ENCODE assay signal across 21 mouse cellular contexts in the genomic region with DNA sequence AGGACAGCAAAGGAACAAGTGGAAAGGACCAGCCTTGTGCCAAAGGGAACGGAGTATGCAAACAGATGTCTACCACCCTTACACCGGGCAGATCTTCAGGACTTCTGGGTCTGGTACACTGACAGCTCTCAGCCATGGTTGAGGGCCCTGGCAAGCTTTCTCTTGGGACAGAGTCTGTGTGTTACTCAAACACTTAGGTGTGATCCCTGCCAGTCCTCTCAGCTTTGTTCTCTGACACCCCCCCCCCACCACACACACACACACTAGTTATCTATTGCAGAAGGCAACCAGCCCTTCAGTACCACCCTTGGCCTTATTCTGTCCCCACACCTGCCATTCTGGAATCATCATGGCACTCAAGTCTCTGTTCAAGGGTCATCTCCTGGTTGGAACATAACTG. TPM values are rescaled to one million over a fixed set of nuclear protein-coding genes. Genes with fewer than 3 reads are reported as not detected.
DNase-seq lines count a peak whose midpoint lies in the region; ATAC-seq and TF ChIP-seq lines count a peak whose summit lies in the region.
"Had no signal": no experiment of that assay in that cellular context is flagged by ENCODE, and none has a peak within 500 bp of the region (broad histone marks: within the 10 kb centered on the region; RNA-seq: fewer than 3 reads in every experiment).

No protein-coding gene starts in this region.

- peaks cover 23% of the 10 kb centered on the region for H3K4me1 ChIP-seq in forebrain, embryonic 10.5 days
- H3K4me1 ChIP-seq in forebrain, embryonic 11.5 days (replicated peaks; ENCODE audit: control insufficient read depth, insufficient read depth, low read length) = peaks cover 5% of the 10 kb centered on the region; the same call in 1 of the 2 replicates
- H3K4me1 ChIP-seq in megakaryocyte, embryonic 14.5 days = peaks cover 78% of the 10 kb centered on the region
- peaks cover 0 to 18% of the 10 kb centered on the region in 2 experiments; a peak in 3 of 4 replicates for H3K4me1 ChIP-seq in liver, embryonic 14.5 days (replicated peaks; ENCODE audit: control insufficient read depth in 2 of 2, insufficient read depth in 2 of 2, low read length in 1 of 2)

- H3K4me3 ChIP-seq in forebrain, embryonic 10.5 days = peak overlapping the region; percentile 91; the same call in 1 of the 2 replicates
- no peak overlapping the region for H3K4me3 ChIP-seq in forebrain, embryonic 11.5 days (ENCODE audit: low read depth, low read length)
- H3K4me3 ChIP-seq in megakaryocyte, embryonic 14.5 days (replicated peaks) = peak overlapping the region; percentile 15
- H3K4me3 ChIP-seq in liver, embryonic 14.5 days (ENCODE audit: insufficient read depth in 1 of 2, low read depth in 2 of 2, low read length in 2 of 2) = no peak overlapping the region
- H3K4me3 ChIP-seq: embryonic facial prominence, embryonic 12.5 days; gastrocnemius, adult 2 months; hindbrain, embryonic 12.5 days; limb, embryonic 15.5 days had no signal

- no peak overlapping the region for H3K4me2 ChIP-seq in forebrain, embryonic 11.5 days (ENCODE audit: low read depth, low read length, severe bottlenecking)
- H3K4me2 ChIP-seq in liver, embryonic 14.5 days (ENCODE audit: low read depth) = peak overlapping the region; percentile 94; the same call in 1 of the 2 replicates

- no peak for ATAC-seq in forebrain, embryonic 11.5 days (replicated peaks; ENCODE audit: low FRiP score)
- ATAC-seq in megakaryocyte, adult 5-6 weeks (ENCODE audit: poor library complexity, severe bottlenecking) = no peak
- no peak for ATAC-seq in liver, embryonic 14.5 days (ENCODE audit: insufficient read depth)
- ATAC-seq: inflammation-experienced regulatory T-cells, adult 6 months; midbrain, embryonic 16.5 days had no signal

- no peak for DNase-seq in forebrain, embryonic 10.5 days (ENCODE audit: extremely low spot score, low spot score)
- no peak for DNase-seq in forebrain, embryonic 11.5 days (ENCODE audit: low spot score)
- DNase-seq in kidney, adult 9 months = peak; percentile 68
- no peak for DNase-seq in kidney, adult 18-20 months
- no peak for DNase-seq in liver, embryonic 14.5 days (ENCODE audit: low read depth in 3 of 3, low spot score in 3 of 3)
- no peak for DNase-seq in ovary, postnatal 36 days (ENCODE audit: low spot score)
- DNase-seq: adrenal gland, adult 2 months; cerebellum, adult 9-10 months; gastrocnemius, adult 2 months; retina, postnatal 1 day; thymus, adult 2 months had no signal

- no peaks in the 10 kb centered on the region for H3K27me3 ChIP-seq in forebrain, embryonic 10.5 days (ENCODE audit: poor library complexity, severe bottlenecking)
- H3K27me3 ChIP-seq in forebrain, embryonic 11.5 days (ENCODE audit: control insufficient read depth, insufficient read depth, low read length) = no peaks in the 10 kb centered on the region
- H3K27me3 ChIP-seq in megakaryocyte, embryonic 14.5 days (replicated peaks) = no peaks in the 10 kb centered on the region
- H3K27me3 ChIP-seq in liver, embryonic 14.5 days (ENCODE audit: control insufficient read depth, insufficient read depth, low read length) = no peaks in the 10 kb centered on the region
- H3K27me3 ChIP-seq: embryonic facial prominence, embryonic 12.5 days; hindbrain, embryonic 12.5 days; limb, embryonic 15.5 days; lung, embryonic 15.5 days had no signal

- WGBS in forebrain, embryonic 10.5 days = 96% methylated on average over 2 of the region's 2 CpGs
- WGBS in forebrain, embryonic 11.5 days = 91% methylated on average over 2 of the region's 2 CpGs
- WGBS in liver, embryonic 14.5 days (ENCODE audit: insufficient replicate concordance) = 85% methylated on average over 2 of the region's 2 CpGs

- TF ChIP-seq EP300 in liver, embryonic 14.5 days (IDR thresholded peaks at IDR 0.05; ENCODE audit: low read depth) = no peak

- no peak for TF ChIP-seq CTCF in liver, embryonic 14.5 days (IDR thresholded peaks at IDR 0.05; ENCODE audit: low read depth)

- no peak overlapping the region for H3K9ac ChIP-seq in forebrain, embryonic 11.5 days (ENCODE audit: low read length)
- 0 out of 2 replicates have a peak overlapping the region, but pooled peaks have one; percentile 13 for H3K9ac ChIP-seq in liver, embryonic 14.5 days (replicated peaks)
- H3K9ac ChIP-seq: embryonic facial prominence, embryonic 12.5 days; hindbrain, embryonic 12.5 days; limb, embryonic 15.5 days; lung, embryonic 15.5 days had no signal

- H3K36me3 ChIP-seq in forebrain, embryonic 10.5 days (replicated peaks) = peaks cover 60% of the 10 kb centered on the region
- peaks cover 10% of the 10 kb centered on the region for H3K36me3 ChIP-seq in forebrain, embryonic 11.5 days (ENCODE audit: control insufficient read depth, insufficient read depth, low read length)
- peaks cover 56% of the 10 kb centered on the region for H3K36me3 ChIP-seq in megakaryocyte, embryonic 14.5 days (replicated peaks; ENCODE audit: low read length)
- peaks cover 35% of the 10 kb centered on the region for H3K36me3 ChIP-seq in liver, embryonic 14.5 days (replicated peaks; ENCODE audit: control insufficient read depth, insufficient read depth, low read depth)

- H3K9me3 ChIP-seq in forebrain, embryonic 10.5 days = no peaks in the 10 kb centered on the region
- H3K9me3 ChIP-seq in forebrain, embryonic 11.5 days (ENCODE audit: control insufficient read depth, low read length) = no peaks in the 10 kb centered on the region
- H3K9me3 ChIP-seq in megakaryocyte, embryonic 14.5 days = no peaks in the 10 kb centered on the region
- H3K9me3 ChIP-seq in liver, embryonic 14.5 days (ENCODE audit: control insufficient read depth, low read length) = no peaks in the 10 kb centered on the region
- H3K9me3 ChIP-seq: embryonic facial prominence, embryonic 12.5 days; heart, embryonic 10.5 days; hindbrain, embryonic 12.5 days; limb, embryonic 15.5 days; lung, embryonic 15.5 days had no signal

- no peak overlapping the region for H3K27ac ChIP-seq in forebrain, embryonic 10.5 days
- H3K27ac ChIP-seq in forebrain, embryonic 11.5 days (ENCODE audit: low read depth, low read length) = no peak overlapping the region
- no peak overlapping the region for H3K27ac ChIP-seq in liver, embryonic 14.5 days
- H3K27ac ChIP-seq: embryonic facial prominence, embryonic 12.5 days; gastrocnemius, adult 2 months; heart, embryonic 10.5 days; hindbrain, embryonic 12.5 days; limb, embryonic 15.5 days; lung, embryonic 15.5 days had no signal

RNA-seq across cellular contexts. Expression of a gene that starts 2.2 kb away (rescaled TPM):
- 273 and 279 TPM in 2 replicates for polyA plus RNA-seq in forebrain, embryonic 10.5 days (2016; fragmentation: Nextera tagmentation; extraction: Ambion mirVana)
- polyA plus RNA-seq in forebrain, embryonic 11.5 days (2014; fragmentation: Nextera tagmentation; extraction: Ambion mirVana) = 154 and 165 TPM in 2 replicates
- 44.8 and 144 TPM in 2 replicates for polyA plus RNA-seq in megakaryocyte, embryonic 14.5 days (2012; ENCODE audit: insufficient read depth, low replicate concordance)
- 45.3 and 50.5 TPM in 2 replicates for total RNA-seq in megakaryocyte, adult 5-6 weeks (2015)
- 38.1 and 52.6 TPM in 2 replicates for total RNA-seq in megakaryocyte, adult 5-6 weeks (2017)
- polyA plus RNA-seq in liver, embryonic 14.5 days (2012; rRNA removed) = 64.1 and 78.3 TPM in 2 replicates
- polyA plus RNA-seq in liver, embryonic 14.5 days (2014; fragmentation: Nextera tagmentation; extraction: Ambion mirVana) = 136 and 144 TPM in 2 replicates

RNA-seq across cellular contexts. Expression of a gene that starts 13.9 kb away (rescaled TPM):
- polyA plus RNA-seq in forebrain, embryonic 10.5 days (2016; fragmentation: Nextera tagmentation; extraction: Ambion mirVana) = 37.2 and 39.1 TPM in 2 replicates
- 40.4 and 47.8 TPM in 2 replicates for polyA plus RNA-seq in forebrain, embryonic 11.5 days (2014; fragmentation: Nextera tagmentation; extraction: Ambion mirVana)
- polyA plus RNA-seq in megakaryocyte, embryonic 14.5 days (2012; ENCODE audit: insufficient read depth, low replicate concordance) = 12.9 and 15.1 TPM in 2 replicates
- 50.8 and 63.1 TPM in 2 replicates for total RNA-seq in megakaryocyte, adult 5-6 weeks (2015)
- 19.2 and 35.5 TPM in 2 replicates for total RNA-seq in megakaryocyte, adult 5-6 weeks (2017)
- 15.2 and 15.6 TPM in 2 replicates for polyA plus RNA-seq in liver, embryonic 14.5 days (2012; rRNA removed)
- polyA plus RNA-seq in liver, embryonic 14.5 days (2014; fragmentation: Nextera tagmentation; extraction: Ambion mirVana) = 19.0 and 20.5 TPM in 2 replicates

RNA-seq across cellular contexts. Expression of a gene that starts 15.1 kb away (rescaled TPM):
- polyA plus RNA-seq in forebrain, embryonic 10.5 days (2016; fragmentation: Nextera tagmentation; extraction: Ambion mirVana) = 597 and 634 TPM in 2 replicates
- polyA plus RNA-seq in forebrain, embryonic 11.5 days (2014; fragmentation: Nextera tagmentation; extraction: Ambion mirVana) = 830 and 925 TPM in 2 replicates
- 373 and 587 TPM in 2 replicates for polyA plus RNA-seq in megakaryocyte, embryonic 14.5 days (2012; ENCODE audit: insufficient read depth, low replicate concordance)
- 319 and 341 TPM in 2 replicates for total RNA-seq in megakaryocyte, adult 5-6 weeks (2015)
- total RNA-seq in megakaryocyte, adult 5-6 weeks (2017) = 548 and 571 TPM in 2 replicates
- polyA plus RNA-seq in liver, embryonic 14.5 days (2012; rRNA removed) = 215 and 260 TPM in 2 replicates
- 220 and 252 TPM in 2 replicates for polyA plus RNA-seq in liver, embryonic 14.5 days (2014; fragmentation: Nextera tagmentation; extraction: Ambion mirVana)

RNA-seq across cellular contexts. Expression of a gene that starts 28.9 kb away (rescaled TPM):
- polyA plus RNA-seq in forebrain, embryonic 10.5 days (2016; fragmentation: Nextera tagmentation; extraction: Ambion mirVana) = 19.4 and 21.1 TPM in 2 replicates
- 11.3 and 11.7 TPM in 2 replicates for polyA plus RNA-seq in forebrain, embryonic 11.5 days (2014; fragmentation: Nextera tagmentation; extraction: Ambion mirVana)
- 2.5 and 6.0 TPM in 2 replicates for polyA plus RNA-seq in megakaryocyte, embryonic 14.5 days (2012; ENCODE audit: insufficient read depth, low replicate concordance)
- total RNA-seq in megakaryocyte, adult 5-6 weeks (2015) = 0.80 and 1.3 TPM in 2 replicates
- total RNA-seq in megakaryocyte, adult 5-6 weeks (2017) = 0.45 and 2.9 TPM in 2 replicates
- 1.2 TPM in 2 replicates for polyA plus RNA-seq in liver, embryonic 14.5 days (2012; rRNA removed)
- polyA plus RNA-seq in liver, embryonic 14.5 days (2014; fragmentation: Nextera tagmentation; extraction: Ambion mirVana) = 1.7 and 1.8 TPM in 2 replicates

RNA-seq across cellular contexts. Expression of a gene that starts 29.0 kb away (rescaled TPM):
- 1.6 and 2.0 TPM in 2 replicates for polyA plus RNA-seq in forebrain, embryonic 10.5 days (2016; fragmentation: Nextera tagmentation; extraction: Ambion mirVana)
- polyA plus RNA-seq in forebrain, embryonic 11.5 days (2014; fragmentation: Nextera tagmentation; extraction: Ambion mirVana) = 0.97 and 1.1 TPM in 2 replicates
- polyA plus RNA-seq in megakaryocyte, embryonic 14.5 days (2012; ENCODE audit: insufficient read depth, low replicate concordance) = not detected in 2 replicates
- total RNA-seq in megakaryocyte, adult 5-6 weeks (2015) = 0.33 and 0.43 TPM in 2 replicates
- total RNA-seq in megakaryocyte, adult 5-6 weeks (2017) = 0.26 TPM in 1 of 2 replicates, not detected in the other
- polyA plus RNA-seq in liver, embryonic 14.5 days (2012; rRNA removed) = 1.0 TPM in 2 replicates
- 0.28 TPM in 2 replicates for polyA plus RNA-seq in liver, embryonic 14.5 days (2014; fragmentation: Nextera tagmentation; extraction: Ambion mirVana)
- polyA plus RNA-seq: erythroblast, embryonic 14.5 days had no signal

Comparison
In these comparisons a context has a peak if more than half of its experiments do, and no peak if none do; other contexts are left out.
1. H3K4me3 ChIP-seq: peak in forebrain, embryonic 10.5 days (single experiment) and megakaryocyte, embryonic 14.5 days (single experiment); none in forebrain, embryonic 11.5 days (single experiment) and liver, embryonic 14.5 days (0 of 2).